Mouse (Mus musculus) bone marrow, adult 2 months (tissue): ENCODE results near the gene Ccdc126. TPM values are rescaled to one million over a fixed set of nuclear protein-coding genes. Genes with fewer than 3 reads are reported as not detected.
"Not testable (repeated sequence)": the region's sequence is repeated elsewhere in the genome, so short reads cannot be mapped to it uniquely, and the experiment has no call there.

ENCODE experiments used
- H3K27ac ChIP-seq: fragments of 200-500 bp; 2 replicates; pipeline ENCODE4 v1.5.1; 2012; ENCODE audit warnings: low read depth, mild to moderate bottlenecking, control low read depth, inconsistent platforms, low read length; ENCODE audit not compliant: control insufficient read depth, poor library complexity, insufficient read depth
- H3K4me1 ChIP-seq: fragments of 200-500 bp; 2 replicates; pipeline ENCODE4 v1.6.1; 2011; ENCODE audit warnings: low read length; ENCODE audit not compliant: control insufficient read depth, insufficient read depth
- H3K4me3 ChIP-seq: fragments of 200-500 bp; replicated peaks from 2 replicates; pipeline ENCODE3; 2011; ENCODE audit warnings: mild to moderate bottlenecking, low read depth, low read length, control low read depth; ENCODE audit not compliant: control insufficient read depth
- CTCF ChIP-seq: fragments of 200-500 bp; IDR thresholded peaks from 2 replicates; pipeline ENCODE4 v1.5.1; 2011; ENCODE audit warnings: low read length, control low read depth; ENCODE audit not compliant: control insufficient read depth, insufficient read depth
- POLR2A ChIP-seq: fragments of 200-500 bp; IDR thresholded peaks from 2 replicates; pipeline ENCODE4 v1.6.1; 2011; ENCODE audit warnings: low read depth, mild to moderate bottlenecking, control low read depth, low read length, borderline replicate concordance; ENCODE audit not compliant: control insufficient read depth
- WGBS: fragments of 180-500 bp; shearing (Covaris S2); methylation state at CpG from one replicate; pipeline ENCODE4 v1.1.7; 2018; 5-methylcytosine and 5-hydroxymethylcytosine counted together
- polyA plus RNA-seq: library from polyadenylated mRNA; stranded (reverse); fragments of >200 nt; gene quantifications from 2 replicates; pipeline ENCODE4 v1.2.4, GENCODE M21; 2011; ENCODE audit warnings: low replicate concordance; ENCODE audit not compliant: missing spikeins, insufficient read depth, insufficient read length

The Ccdc126 gene
- polyA plus RNA-seq, 1 experiment = 3.2 TPM

GRCm38 (mm10) chr6:49298286-49298685 is 20.8 kb upstream of the Ccdc126 start:
- Histone ChIP-seq H3K4me3 (no peak overlapping the region), H3K4me1 (no peaks in the 10 kb centered on the region), H3K27ac (no peak overlapping the region)
- no peak for TF ChIP-seq CTCF
- TF ChIP-seq POLR2A = no peak

- not testable (repeated sequence) for H3K4me3 ChIP-seq, H3K27ac ChIP-seq, H3K4me1 ChIP-seq
- 67% methylated on average over 3 of the region's 3 CpGs for WGBS
Measured at GRCm38 (mm10) chr6:49314821-49315220, 4.3 kb upstream of the Ccdc126 start.

DNA sequence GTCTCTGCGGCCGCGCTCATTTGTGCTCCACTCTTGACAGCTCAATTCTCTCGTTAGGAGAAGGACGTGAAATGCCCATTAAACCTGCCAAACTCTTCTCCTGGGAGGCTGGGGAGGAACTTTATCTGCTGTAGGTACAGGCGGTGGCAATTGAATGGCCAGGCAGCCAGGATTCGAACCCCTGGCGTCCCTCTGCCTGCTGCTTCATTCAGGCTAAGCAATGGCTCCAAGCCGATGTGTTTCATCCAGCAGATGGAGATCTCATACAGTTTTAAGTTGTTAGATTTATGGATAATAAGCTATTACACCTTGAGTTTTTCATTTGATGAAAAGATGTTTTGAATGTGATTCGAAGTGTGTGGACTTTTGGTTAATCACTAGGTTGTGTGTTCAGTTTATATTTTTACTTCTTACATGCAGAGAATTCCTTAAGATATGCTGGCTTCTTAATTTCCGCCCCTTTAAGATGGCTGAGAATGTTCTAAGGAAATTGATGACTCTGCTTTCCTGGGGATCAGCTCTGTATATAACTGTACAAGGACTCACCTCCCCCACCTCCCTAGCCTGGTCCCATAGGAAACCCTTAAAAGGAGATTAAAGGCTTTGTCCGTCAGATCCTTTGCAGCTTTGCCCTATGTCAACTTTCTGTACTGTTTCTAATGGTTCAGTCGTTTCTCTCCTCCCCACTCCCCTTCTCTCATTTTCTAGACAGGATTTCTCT is 681 bp downstream of the Ccdc126 start:
- no peak for TF ChIP-seq POLR2A
- no peak for TF ChIP-seq CTCF
- Histone ChIP-seq H3K4me1 (no peaks in the 10 kb centered on the region; the same call in 1 of the 2 replicates), H3K27ac (peak overlapping the region; percentile 76), H3K4me3 (peak overlapping the region; percentile 62)
- WGBS = 14% methylated on average over 13 of the region's 13 CpGs

DNA sequence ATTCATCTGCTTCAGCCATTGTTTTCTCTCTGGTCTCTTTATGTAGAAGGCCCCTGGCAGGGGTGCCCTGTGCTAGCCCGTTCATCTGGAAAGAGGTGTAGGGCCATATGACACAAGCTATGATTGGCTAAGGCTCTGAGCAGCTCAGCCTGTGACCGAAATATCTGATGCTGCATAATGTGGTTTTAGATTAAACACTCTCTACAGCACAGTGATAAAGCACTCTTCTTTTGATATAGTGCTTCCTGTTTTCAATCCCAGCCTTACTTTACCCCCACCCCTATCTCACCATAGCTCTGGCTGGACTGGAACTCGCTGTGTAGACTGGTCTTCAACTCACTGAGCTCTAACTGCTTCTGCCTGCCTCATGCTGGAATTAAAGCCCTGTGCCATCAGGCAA is 2.3 kb downstream of the Ccdc126 start:
- Histone ChIP-seq H3K4me3 (no peak overlapping the region), H3K4me1 (no peaks in the 10 kb centered on the region; the same call in 1 of the 2 replicates), H3K27ac (no peak overlapping the region)
- TF ChIP-seq CTCF = no peak
- TF ChIP-seq POLR2A = no peak
- WGBS = 27% methylated on average over 3 of the region's 3 CpGs

GRCm38 (mm10) chr6:49322056-49322455 is 3.0 kb downstream of the Ccdc126 start:
- no peak overlapping the region for H3K27ac ChIP-seq
- no peak overlapping the region for H3K4me3 ChIP-seq
- TF ChIP-seq POLR2A (no peak), CTCF (no peak)
- H3K4me1 ChIP-seq = no peaks in the 10 kb centered on the region; the same call in 1 of the 2 replicates

DNA sequence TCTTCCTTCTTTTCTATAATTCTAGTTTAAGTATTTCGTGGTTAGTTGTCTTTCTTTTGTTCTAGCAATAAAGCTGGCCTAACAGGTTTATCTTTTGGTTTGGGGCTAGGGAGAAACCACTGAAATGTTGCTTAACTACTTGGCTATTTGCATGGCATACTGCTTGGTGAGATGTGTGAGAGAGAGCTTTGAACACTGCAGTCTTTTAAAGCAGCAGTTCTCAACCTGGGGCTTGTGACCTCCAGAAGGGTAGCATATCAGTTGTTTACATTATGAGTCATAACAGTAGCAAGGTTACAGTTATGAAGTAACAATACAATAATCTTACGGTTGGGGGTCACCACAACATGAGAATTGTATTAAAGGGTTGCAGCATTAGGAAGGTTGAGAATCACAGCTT is 3.9 kb downstream of the Ccdc126 start:
- no peak for TF ChIP-seq CTCF
- TF ChIP-seq POLR2A = no peak
- no peak overlapping the region for H3K27ac ChIP-seq
- WGBS = 23% methylated on average over 2 of the region's 2 CpGs
- H3K4me1 ChIP-seq = no peaks in the 10 kb centered on the region; the same call in 1 of the 2 replicates
- no peak overlapping the region for H3K4me3 ChIP-seq

GRCm38 (mm10) chr6:49324528-49324927 is 5.5 kb downstream of the Ccdc126 start:
- 73% methylated on average over 2 of the region's 2 CpGs for whole genome bisulfite sequencing
- TF ChIP-seq POLR2A (no peak), CTCF (no peak)
- Histone ChIP-seq H3K4me3 (no peak overlapping the region), H3K4me1 (no peaks in the 10 kb centered on the region; the same call in 1 of the 2 replicates), H3K27ac (no peak overlapping the region)

- H3K27ac ChIP-seq = no peak overlapping the region
- 68% methylated on average over 1 of the region's 1 CpGs for WGBS
- no peak for TF ChIP-seq CTCF
- no peak for TF ChIP-seq POLR2A
- no peak overlapping the region for H3K4me3 ChIP-seq
- no peaks in the 10 kb centered on the region; the same call in 1 of the 2 replicates for H3K4me1 ChIP-seq
Measured at GRCm38 (mm10) chr6:49325294-49325693, 6.2 kb downstream of the Ccdc126 start.

DNA sequence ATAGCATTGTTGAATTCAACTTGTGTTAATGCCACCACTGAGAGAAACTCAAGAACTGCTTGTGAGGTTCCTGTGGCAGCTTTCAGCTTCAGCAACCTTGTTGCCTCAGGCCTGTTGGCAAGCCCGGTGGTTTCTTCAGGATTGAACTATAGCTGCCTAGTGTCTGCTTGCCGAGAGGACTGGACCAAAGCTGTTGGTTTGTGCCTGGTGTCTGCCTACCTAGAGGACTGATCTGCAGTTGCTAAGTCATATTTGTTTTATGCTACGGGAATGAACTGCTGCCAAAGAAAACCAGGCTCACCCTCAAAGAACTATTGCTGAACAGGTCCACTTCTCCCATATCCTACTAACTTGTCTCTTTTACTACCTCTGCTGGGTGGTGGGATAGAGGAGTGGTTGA is 7.8 kb downstream of the Ccdc126 start:
- TF ChIP-seq CTCF = no peak
- no peak for TF ChIP-seq POLR2A
- H3K4me3 ChIP-seq = no peak overlapping the region
- 77% methylated on average over 3 of the region's 3 CpGs for WGBS
- peaks cover 2% of the 10 kb centered on the region; the same call in 1 of the 2 replicates for H3K4me1 ChIP-seq
- no peak overlapping the region for H3K27ac ChIP-seq
